Mouse (Mus musculus) skeletal muscle tissue, adult 2 months (tissue): ENCODE results near the gene Myo1h.

ENCODE experiments used
- DNase-seq: peaks from one replicate; pipeline ENCODE4 v3.0.0-alpha.2; 2012; ENCODE audit warnings: low read depth, low spot score

Myo1h gene

DNA sequence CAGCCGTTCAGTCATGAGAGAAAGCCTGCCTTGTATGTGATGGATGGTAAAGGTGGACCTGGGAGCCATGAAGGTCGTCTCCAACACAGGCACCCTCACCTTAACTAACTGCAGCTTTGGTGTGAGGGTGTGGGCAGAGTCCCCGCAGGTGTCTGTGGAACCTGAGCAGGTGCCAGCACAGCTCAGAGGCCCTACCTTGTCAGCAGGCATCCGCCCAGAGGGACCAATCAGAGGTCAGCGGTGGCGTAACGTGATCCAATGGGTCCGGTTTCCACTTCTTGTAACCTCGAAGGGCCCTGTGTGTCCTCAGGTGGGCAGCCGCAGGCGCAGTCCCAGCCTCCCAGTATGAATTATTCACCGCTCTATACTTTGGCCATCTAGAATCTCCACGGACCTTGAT is at the start of gene Myo1h:
TSS of gene Myo1h (plus strand) at position 293 of the 400 bp plus-strand sequence.
- DNase-seq = no peak

DNA sequence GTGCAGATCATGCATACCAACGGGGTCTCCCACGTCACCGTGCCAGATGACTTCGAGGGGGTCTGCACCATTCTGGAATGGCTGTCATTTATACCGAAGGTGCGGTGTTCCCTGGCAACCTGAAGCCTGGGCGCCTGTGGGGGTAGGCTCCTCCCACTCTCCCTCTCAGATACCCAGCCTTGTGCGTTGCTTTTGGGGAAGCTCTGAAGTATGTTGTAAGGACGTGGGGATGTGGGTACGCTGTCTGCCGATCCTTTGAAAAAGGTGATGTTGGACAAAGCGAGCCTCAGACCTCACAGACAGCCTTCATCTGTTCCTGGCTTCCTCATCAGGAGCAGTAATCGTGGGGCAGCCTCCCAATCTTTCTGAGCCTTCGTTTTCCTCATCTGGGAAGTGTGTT is 49.2 kb upstream of the Myo1h start:
- no peak for DNase-seq

GRCm38 (mm10) chr5:114246465-114246864 is 42.5 kb upstream of the Myo1h start:
- DNase-seq = no peak

DNA sequence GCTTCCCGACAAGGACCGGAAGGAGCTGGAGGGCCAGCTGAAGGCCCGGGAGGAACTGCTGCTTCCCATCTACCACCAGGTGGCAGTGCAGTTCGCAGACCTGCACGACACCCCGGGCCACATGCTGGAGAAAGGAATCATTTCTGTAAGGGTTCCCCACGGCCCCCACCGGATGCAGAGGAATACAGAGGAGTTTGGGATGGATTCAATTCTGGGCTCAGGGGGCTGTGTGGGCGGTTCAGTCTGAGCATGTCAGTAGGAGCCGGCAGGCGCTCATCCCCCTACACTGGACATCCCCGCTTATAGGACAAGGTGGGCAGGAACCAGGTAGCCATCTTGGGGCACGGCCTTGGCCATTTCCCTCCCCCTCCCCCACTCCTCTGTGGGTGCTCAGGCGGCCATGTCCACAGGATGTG is 40.8 kb upstream of the Myo1h start:
- DNase-seq = peak; percentile 30

- DNase-seq = no peak
Measured at GRCm38 (mm10) chr5:114259495-114259894, 29.5 kb upstream of the Myo1h start.

- DNase-seq = no peak
Measured at GRCm38 (mm10) chr5:114261494-114261893, 27.5 kb upstream of the Myo1h start.

GRCm38 (mm10) chr5:114264030-114264459 is 24.9 kb upstream of the Myo1h start:
- DNase-seq = no peak

DNA sequence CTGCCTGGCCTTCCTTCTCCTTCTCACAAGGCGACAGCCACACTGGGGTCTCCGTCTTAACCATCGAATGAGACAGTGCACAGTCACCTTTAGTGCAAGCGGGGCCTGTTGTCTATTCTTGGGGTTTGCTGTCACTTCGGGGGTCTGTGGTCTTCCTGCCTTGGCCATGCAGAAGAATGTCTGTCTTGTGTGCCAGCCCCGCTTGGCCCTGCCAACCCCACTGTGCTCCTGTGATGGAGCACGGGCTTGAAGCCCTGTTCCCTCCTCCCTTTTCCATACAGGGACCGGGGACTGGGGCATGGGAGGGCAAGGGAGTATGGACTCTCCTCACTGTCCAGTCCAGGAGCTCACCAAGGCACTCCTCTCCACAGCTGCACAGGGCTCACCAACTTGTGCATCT is 24.2 kb upstream of the Myo1h start:
- DNase-seq = no peak

- DNase-seq = no peak
Measured at GRCm38 (mm10) chr5:114268646-114269045, 20.3 kb upstream of the Myo1h start.

GRCm38 (mm10) chr5:114269499-114269898 is 19.5 kb upstream of the Myo1h start:
- no peak for DNase-seq

DNA sequence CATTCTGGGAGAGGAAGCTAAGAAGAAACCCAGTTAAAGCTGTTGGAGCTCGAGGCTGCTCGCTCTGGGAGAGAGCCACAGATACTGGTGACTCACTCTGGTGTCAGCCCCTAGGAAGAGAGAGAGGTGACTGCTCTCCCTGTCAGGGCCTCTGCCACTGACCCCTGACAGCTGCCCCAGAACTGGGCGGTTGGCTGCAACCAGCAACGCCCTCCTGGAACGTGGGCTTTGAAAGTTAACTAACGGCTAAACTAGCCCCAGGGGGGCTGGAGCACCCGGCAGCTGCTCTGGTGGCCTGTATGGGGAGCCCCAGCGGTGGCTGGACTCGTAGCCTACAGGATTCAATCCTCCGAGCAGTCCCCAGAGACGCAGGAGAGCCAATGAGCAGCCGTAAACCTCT is 19.0 kb upstream of the Myo1h start:
- DNase-seq = no peak

- DNase-seq = no peak
Measured at GRCm38 (mm10) chr5:114273693-114274402, 15.1 kb upstream of the Myo1h start, which contains the start of gene Foxn4. Foxn4 (minus strand) TSS chr5:114273807.

DNA sequence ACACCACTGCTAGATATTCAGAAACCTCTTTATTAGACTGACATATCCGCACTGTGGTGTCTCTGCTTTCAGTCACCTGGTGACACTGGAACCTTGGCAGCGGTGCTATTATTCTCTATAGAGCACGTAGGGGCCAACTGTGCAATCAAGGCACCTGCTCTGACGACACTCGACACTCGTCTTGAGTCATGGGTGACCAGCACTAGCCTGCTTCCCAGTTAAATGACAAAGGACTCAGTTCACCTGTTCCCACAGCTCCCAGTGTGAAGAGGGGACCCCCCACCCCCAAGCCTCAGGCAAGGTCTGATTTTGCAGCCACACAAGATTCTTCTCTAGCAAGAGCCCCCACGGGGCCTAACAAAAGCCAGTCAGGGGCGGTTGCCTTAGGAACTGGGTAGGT is 13.6 kb upstream of the Myo1h start:
- no peak for DNase-seq

- no peak for DNase-seq
Measured at GRCm38 (mm10) chr5:114275991-114276390, 13.0 kb upstream of the Myo1h start.

- no peak for DNase-seq
Measured at GRCm38 (mm10) chr5:114279382-114280143, 9.4 kb upstream of the Myo1h start.

DNA sequence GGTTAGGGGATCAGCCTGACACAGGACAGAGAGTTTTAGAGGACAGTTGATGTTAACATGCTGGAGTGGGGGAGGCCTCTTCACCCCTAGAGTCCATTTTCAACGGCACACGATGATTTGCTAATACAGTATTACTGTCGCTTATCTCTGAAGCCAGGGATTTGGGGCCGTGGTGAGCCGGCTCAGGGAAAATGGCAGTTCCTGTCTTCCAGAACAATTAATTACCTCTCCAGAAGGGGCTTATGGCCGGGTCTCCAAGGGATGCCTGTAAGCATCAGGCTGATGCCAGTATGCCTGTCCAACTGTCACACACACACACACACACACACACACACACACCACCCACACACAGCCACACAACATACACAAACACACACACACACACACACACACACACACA is 6.6 kb upstream of the Myo1h start:
- DNase-seq = no peak

GRCm38 (mm10) chr5:114284604-114285397 is 4.2 kb upstream of the Myo1h start:
- DNase-seq = no peak

DNA sequence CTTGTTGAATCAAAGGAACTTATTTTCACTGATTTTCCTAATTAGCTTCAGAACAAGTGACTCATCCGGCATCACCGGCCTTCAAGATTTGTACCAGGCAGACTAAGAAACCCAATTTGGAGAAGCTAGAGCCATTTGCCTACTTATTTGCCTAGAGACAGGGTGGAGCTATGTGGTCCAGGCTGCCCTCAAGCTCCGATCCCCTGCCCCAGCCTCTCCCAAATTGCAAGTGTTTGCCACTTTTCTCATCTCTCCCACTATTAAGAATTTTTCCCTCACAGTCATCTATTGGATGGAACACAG is 3.6 kb upstream of the Myo1h start:
- no peak for DNase-seq

DNA sequence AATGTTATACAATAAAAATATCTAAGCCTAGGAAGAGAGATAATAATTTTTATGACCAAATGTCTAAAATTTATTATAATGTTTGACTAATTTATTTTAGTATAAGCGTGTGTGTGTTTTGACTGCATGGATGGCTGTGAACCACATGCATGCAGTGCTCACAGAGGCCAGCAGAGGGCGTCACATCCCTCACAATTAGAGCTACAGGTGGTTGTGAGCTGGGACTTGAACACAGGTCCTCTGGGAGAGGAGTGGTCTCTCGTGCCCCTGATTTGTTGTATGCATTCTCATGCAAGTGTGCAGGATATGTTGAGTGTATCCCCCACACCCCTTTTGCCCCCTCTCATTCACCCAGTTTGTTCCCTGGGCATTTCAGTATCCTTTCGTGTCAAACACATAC is 2.9 kb upstream of the Myo1h start:
- no peak for DNase-seq

GRCm38 (mm10) chr5:114286872-114287571 is 1.9 kb upstream of the Myo1h start:
- no peak for DNase-seq

DNA sequence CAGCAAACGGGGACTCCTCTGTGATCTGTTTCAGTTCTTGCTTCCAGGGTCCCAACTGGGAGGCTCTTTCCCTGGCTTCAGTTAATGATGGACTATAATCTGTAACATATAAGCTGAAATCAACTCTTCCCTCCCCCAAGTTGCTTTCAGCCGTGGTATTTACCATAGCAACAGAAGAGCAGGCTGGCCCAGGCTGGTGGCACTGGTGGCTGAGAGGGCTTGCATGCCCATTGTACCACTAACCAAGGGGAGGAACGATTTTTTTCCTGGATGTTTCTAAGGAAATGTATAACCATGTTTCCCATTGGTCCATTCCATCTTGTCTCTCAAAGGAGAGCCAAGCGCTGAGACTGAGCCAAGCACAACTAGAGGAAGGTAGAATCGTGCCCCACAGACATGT is 570 bp upstream of the Myo1h start:
- no peak for DNase-seq

DNA sequence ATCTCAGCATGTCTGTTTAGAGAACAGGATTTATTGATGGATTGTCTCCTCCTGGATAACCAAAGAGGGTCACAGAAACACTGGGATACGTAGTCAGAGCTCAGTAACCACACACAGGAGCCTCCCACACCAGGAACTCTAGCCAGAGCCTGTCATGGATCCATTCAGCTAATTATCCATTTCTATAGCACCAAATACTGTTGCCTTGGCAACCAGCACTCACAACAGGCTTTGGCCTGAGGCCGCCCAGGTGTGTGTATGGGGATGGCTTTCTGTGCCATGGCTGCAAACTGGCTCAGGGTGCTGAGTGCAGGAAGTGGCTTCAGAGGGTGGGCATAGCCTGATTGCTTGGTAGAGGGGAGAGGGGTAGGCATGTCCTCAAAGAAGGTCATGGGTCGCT is 1.0 kb downstream of the Myo1h start:
- no peak for DNase-seq
